Mouse (Mus musculus) cortical plate, adult 2 months (tissue): ENCODE measurements around the gene Btbd35f28. TPM values are rescaled to one million over a fixed set of nuclear protein-coding genes. Genes with fewer than 3 reads are reported as not detected.
"Not testable (repeated sequence)": the region's sequence is repeated elsewhere in the genome, so short reads cannot be mapped to it uniquely, and the experiment has no call there.

Source experiments
- H3K27ac ChIP-seq: fragments of 200-500 bp; 2 replicates; pipeline ENCODE4 v1.5.1; 2012; ENCODE audit warnings: low read length, control low read depth, inconsistent platforms; ENCODE audit not compliant: insufficient read depth
- H3K4me1 ChIP-seq: fragments of 200-500 bp; 2 replicates; pipeline ENCODE4 v1.6.1; 2011; ENCODE audit warnings: low read length; ENCODE audit not compliant: control insufficient read depth, insufficient read depth
- H3K4me3 ChIP-seq: fragments of 200-500 bp; 2 replicates; pipeline ENCODE4 v1.5.1; 2011; ENCODE audit warnings: mild to moderate bottlenecking, low read length, control low read depth; ENCODE audit not compliant: insufficient read depth
- polyA plus RNA-seq: library from polyadenylated mRNA; depleted of rRNA; stranded (reverse); fragments of >200 nt; gene quantifications from 2 replicates; pipeline ENCODE4 v1.2.3, GENCODE M21; 2012; rRNA removed

The Btbd35f28 gene
- polyA plus RNA-seq: not detected in 2 replicates

DNA sequence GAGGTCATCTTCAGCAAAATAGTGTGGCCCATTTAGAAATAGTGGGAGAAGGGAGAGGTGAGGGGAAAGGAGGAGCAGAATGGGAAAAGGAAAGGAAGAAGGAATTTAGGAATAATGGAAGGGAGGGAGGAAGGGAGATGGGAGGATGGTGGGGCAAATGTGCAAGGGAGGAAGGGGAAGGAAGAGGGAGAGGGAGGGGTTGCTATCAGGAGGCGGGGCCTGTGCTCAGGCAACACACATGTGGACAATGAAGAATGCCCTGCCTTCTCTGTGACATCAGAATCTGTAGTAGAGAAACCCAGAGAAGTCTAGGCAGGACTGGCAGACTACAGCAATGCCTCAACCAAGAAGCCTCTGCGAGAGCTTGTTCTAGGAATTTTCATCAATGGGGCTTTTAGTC, at the start of gene Btbd35f28:
Gene Btbd35f28, plus strand, starts transcription at position 301 of the 400 bp plus-strand sequence.
- not testable (repeated sequence) for H3K27ac ChIP-seq, H3K4me3 ChIP-seq, H3K4me1 ChIP-seq

Other genes with a start within 250 kb of the Btbd35f28 start
- not detected in 2 replicates for gene Btbd35f16, start 239.6 kb upstream of the Btbd35f28 start, polyA plus RNA-seq
- not detected in 2 replicates for gene Btbd35f3, start 158.9 kb upstream of the Btbd35f28 start, polyA plus RNA-seq
- not detected in 2 replicates for gene Btbd35f20, start 94.7 kb downstream of the Btbd35f28 start, polyA plus RNA-seq
- not detected in 2 replicates for gene Btbd35f17, start 174.1 kb downstream of the Btbd35f28 start, polyA plus RNA-seq